Mouse (Mus musculus) hindbrain, embryonic 16.5 days (tissue): ENCODE results near the gene Il16. TPM values are rescaled to one million over a fixed set of nuclear protein-coding genes. Genes with fewer than 3 reads are reported as not detected.
"Not testable (repeated sequence)": the region's sequence is repeated elsewhere in the genome, so short reads cannot be mapped to it uniquely, and the experiment has no call there.

Experiments
- ATAC-seq: fragments of 200-750 bp; cut with Nextera tagmentation; 2 replicates; pipeline ENCODE4 v1.8.0; 2017; ENCODE audit warnings: moderate TSS enrichment, moderate library complexity
- H3K27ac ChIP-seq: fragments of 300-500 bp; sonication (generic); 2 replicates; pipeline ENCODE4 v1.5.1; 2014; ENCODE audit warnings: low read depth, mild to moderate bottlenecking, control low read depth, low read length, moderate library complexity
- H3K27me3 ChIP-seq: fragments of 300-500 bp; sonication (generic); replicated peaks from 2 replicates; pipeline ENCODE4 v1.6.1; 2014; ENCODE audit warnings: low read length; ENCODE audit not compliant: control insufficient read depth, insufficient read depth
- H3K36me3 ChIP-seq: fragments of 300-500 bp; sonication (generic); 2 replicates; pipeline ENCODE4 v1.6.1; 2014; ENCODE audit warnings: mild to moderate bottlenecking, low read length, moderate library complexity, mixed read lengths; ENCODE audit not compliant: control insufficient read depth, insufficient read depth
- H3K4me1 ChIP-seq: fragments of 300-500 bp; sonication (generic); 2 replicates; pipeline ENCODE4 v1.6.1; 2014; ENCODE audit warnings: low read depth, low read length; ENCODE audit not compliant: control insufficient read depth, insufficient read depth
- H3K4me2 ChIP-seq: fragments of 300-500 bp; sonication (generic); 2 replicates; pipeline ENCODE4 v1.6.1; 2014; ENCODE audit warnings: mild to moderate bottlenecking, low read length, control low read depth, moderate library complexity
- H3K4me3 ChIP-seq: fragments of 300-500 bp; sonication (generic); 2 replicates; pipeline ENCODE4 v1.5.1; 2014; ENCODE audit warnings: mild to moderate bottlenecking, low read length, control low read depth, moderate library complexity
- H3K9ac ChIP-seq: fragments of 300-500 bp; sonication (generic); 2 replicates; pipeline ENCODE4 v1.6.1; 2014; ENCODE audit warnings: low read depth, mild to moderate bottlenecking, control low read depth, low read length, moderate library complexity
- H3K9me3 ChIP-seq: fragments of 300-500 bp; sonication (generic); 2 replicates; pipeline ENCODE4 v1.6.1; 2014; ENCODE audit warnings: mild to moderate bottlenecking, low read length, moderate library complexity; ENCODE audit not compliant: control insufficient read depth
- WGBS: fragments of 180-500 bp; shearing (Covaris S2); extraction: QIAGEN DNeasy Blood & Tissue Kit; methylation state at CpG from one replicate; pipeline ENCODE4 v1.1.7; 2014; 5-methylcytosine and 5-hydroxymethylcytosine counted together
- polyA plus RNA-seq: library from polyadenylated mRNA; unstranded; fragments of >200 nt; fragmentation: Nextera tagmentation; extraction: Ambion mirVana; gene quantifications from 2 replicates; pipeline ENCODE4 v1.2.1, GENCODE M21; 2015

Gene Il16
- polyA plus RNA-seq, 1 experiment from 2014 or later = 1.1 TPM

DNA sequence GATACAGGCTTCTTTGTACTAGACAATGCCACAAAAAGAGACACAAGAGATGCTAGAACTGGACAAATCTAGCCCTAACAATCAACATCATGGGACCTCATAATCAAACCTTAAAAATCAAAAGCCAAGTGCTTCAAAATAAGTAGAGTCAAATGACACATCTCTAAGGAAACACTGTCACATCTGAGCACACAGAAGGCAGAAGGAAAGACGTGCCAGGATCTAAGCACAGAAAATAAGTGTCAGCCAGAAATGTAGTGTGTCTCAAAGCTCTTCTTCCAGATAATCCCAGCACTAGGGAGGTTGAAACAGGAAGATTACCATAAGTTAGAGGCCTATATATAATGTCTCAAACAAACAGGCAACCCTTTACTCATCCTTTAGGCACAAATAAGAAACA lies 31.9 kb downstream of the Il16 start:
- no peak for ATAC-seq
- no peaks in the 10 kb centered on the region for H3K4me1 ChIP-seq
- no peaks in the 10 kb centered on the region for H3K9me3 ChIP-seq
- no peak overlapping the region for H3K9ac ChIP-seq
- no peaks in the 10 kb centered on the region for H3K27me3 ChIP-seq
- H3K36me3 ChIP-seq = no peaks in the 10 kb centered on the region
- no peak overlapping the region for H3K27ac ChIP-seq
- 89% methylated on average over 1 of the region's 1 CpGs for WGBS
- no peak overlapping the region for H3K4me3 ChIP-seq
- no peak overlapping the region for H3K4me2 ChIP-seq

GRCm38 (mm10) chr7:83711676-83712259 lies 33.8 kb downstream of the Il16 start:
- not testable (repeated sequence) for H3K4me3 ChIP-seq, H3K27ac ChIP-seq, H3K4me2 ChIP-seq, H3K9ac ChIP-seq, H3K9me3 ChIP-seq, H3K36me3 ChIP-seq, ATAC-seq, H3K4me1 ChIP-seq, H3K27me3 ChIP-seq
- 76% methylated on average over 10 of the region's 10 CpGs for WGBS

DNA sequence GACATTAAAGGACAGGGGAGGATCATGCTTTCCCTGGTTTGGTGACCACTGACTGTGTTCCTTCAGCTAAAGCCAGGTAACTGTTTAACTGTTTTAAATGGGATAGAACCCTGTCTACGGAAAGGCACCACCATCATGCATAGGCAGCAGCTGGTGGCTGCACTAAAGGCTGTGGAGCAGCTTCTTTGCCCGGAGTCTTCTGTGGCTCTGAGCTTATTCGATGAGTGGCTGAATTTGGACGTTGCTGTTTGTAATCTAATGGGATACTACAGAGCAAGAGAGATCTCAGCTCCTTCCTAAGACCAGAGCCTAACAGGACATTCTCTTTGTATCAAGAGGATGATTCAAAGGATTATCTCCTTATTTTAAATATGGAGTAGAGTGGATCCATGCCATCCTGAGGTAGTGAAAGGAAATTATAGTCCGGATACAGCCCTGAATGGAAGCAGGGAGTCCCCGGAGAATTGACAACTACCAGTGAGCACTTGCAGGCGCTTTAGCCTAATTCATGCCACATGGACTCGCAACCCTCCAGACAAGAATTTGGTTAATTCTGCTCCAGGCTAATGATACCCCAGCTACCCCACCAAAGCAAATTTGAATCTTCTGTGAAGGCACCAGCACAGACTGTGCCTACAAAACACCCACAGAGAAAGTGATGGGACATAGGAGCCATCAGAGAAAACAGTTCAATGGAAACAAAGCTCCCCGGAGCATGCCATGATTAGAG lies 42.3 kb downstream of the Il16 start:
- Histone ChIP-seq H3K9me3 (no peaks in the 10 kb centered on the region), H3K36me3 (no peaks in the 10 kb centered on the region), H3K27ac (no peak overlapping the region), H3K4me1 (no peaks in the 10 kb centered on the region), H3K27me3 (no peaks in the 10 kb centered on the region), H3K4me2 (no peak overlapping the region), H3K4me3 (no peak overlapping the region), H3K9ac (no peak overlapping the region)
- 74% methylated on average over 9 of the region's 9 CpGs for WGBS
- no peak for ATAC-seq

- Histone ChIP-seq H3K27ac (no peak overlapping the region), H3K9me3 (no peaks in the 10 kb centered on the region), H3K4me3 (no peak overlapping the region), H3K4me2 (no peak overlapping the region), H3K27me3 (no peaks in the 10 kb centered on the region), H3K4me1 (no peaks in the 10 kb centered on the region), H3K9ac (no peak overlapping the region), H3K36me3 (no peaks in the 10 kb centered on the region)
- 72% methylated on average over 6 of the region's 6 CpGs for WGBS
- no peak for ATAC-seq
These were observed 46.3 kb downstream of the Il16 start for GRCm38 (mm10) chr7:83699066-83699745.

DNA sequence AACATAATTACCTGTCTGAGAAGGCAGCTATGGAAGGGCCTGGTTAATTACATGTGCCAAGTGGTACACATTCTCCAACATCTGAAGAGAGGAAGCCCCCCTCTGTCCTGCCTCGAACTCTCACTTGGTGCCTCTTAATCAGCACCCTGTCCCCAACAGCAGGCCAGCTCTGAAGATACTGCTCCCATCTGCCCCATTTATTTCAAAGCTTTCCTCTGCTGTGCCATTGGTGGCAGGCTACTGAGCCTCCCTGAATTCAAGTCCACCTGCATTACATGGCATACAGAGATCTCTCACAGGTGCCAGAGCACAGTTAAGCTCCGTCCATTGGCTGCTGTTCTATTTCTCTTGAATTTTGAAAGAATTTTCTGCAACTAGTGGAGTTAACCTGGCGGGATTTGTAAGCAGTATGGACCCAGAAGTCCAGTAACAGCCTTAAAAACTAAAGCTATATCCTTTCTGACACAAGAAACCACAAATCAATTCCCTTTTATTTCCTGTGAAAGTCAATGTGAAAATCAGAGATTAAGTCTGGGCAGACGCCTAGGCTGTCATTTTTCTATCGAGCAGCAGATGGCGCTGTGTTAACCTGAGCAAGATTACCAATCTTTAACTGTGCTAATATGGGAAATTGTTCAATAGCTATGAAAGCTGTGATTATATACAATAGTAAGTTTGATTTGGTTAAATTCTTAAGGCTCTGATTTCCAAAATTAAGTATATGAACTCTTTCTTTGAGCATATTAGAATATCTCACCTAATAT lies 49.9 kb downstream of the Il16 start:
- WGBS = 33% methylated on average over 6 of the region's 6 CpGs
- no peak overlapping the region for H3K27ac ChIP-seq
- H3K4me1 ChIP-seq = no peaks in the 10 kb centered on the region
- H3K4me2 ChIP-seq = no peak overlapping the region
- no peak overlapping the region for H3K9ac ChIP-seq
- ATAC-seq = no peak
- no peak overlapping the region for H3K4me3 ChIP-seq
- H3K27me3 ChIP-seq = no peaks in the 10 kb centered on the region
- no peaks in the 10 kb centered on the region for H3K9me3 ChIP-seq
- H3K36me3 ChIP-seq = no peaks in the 10 kb centered on the region

GRCm38 (mm10) chr7:83682640-83683274 lies 62.8 kb downstream of the Il16 start:
- H3K27ac ChIP-seq = no peak overlapping the region
- no peaks in the 10 kb centered on the region for H3K27me3 ChIP-seq
- no peak overlapping the region for H3K9ac ChIP-seq
- no peak for ATAC-seq
- H3K4me1 ChIP-seq = no peaks in the 10 kb centered on the region
- no peaks in the 10 kb centered on the region for H3K9me3 ChIP-seq
- no peak overlapping the region for H3K4me3 ChIP-seq
- H3K4me2 ChIP-seq = no peak overlapping the region
- no peaks in the 10 kb centered on the region for H3K36me3 ChIP-seq
- 53% methylated on average over 6 of the region's 6 CpGs for WGBS

DNA sequence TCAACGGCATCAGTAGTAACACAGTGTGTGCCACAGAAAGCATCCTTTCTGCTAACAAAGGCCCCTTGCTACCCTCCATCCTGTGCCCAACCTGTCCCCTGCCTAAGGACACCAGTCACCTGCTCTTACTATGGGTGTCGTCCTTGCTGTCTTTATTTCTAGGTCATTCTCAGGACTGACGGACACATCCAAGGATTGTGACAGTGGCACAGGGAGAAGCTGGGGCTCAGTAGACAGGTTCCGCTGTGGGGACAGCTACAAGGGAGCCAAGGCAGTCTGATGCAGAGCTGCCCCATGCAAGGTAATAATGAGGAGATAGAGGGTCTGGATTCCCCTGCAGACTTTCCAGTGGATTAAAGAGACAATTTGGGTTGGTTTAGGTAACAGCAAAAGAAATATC lies 67.0 kb downstream of the Il16 start:
- Histone ChIP-seq H3K4me1 (no peaks in the 10 kb centered on the region), H3K4me3 (no peak overlapping the region), H3K27me3 (no peaks in the 10 kb centered on the region), H3K4me2 (no peak overlapping the region), H3K9me3 (no peaks in the 10 kb centered on the region), H3K27ac (no peak overlapping the region), H3K9ac (no peak overlapping the region), H3K36me3 (no peaks in the 10 kb centered on the region)
- WGBS = 88% methylated on average over 4 of the region's 4 CpGs
- no peak for ATAC-seq

DNA sequence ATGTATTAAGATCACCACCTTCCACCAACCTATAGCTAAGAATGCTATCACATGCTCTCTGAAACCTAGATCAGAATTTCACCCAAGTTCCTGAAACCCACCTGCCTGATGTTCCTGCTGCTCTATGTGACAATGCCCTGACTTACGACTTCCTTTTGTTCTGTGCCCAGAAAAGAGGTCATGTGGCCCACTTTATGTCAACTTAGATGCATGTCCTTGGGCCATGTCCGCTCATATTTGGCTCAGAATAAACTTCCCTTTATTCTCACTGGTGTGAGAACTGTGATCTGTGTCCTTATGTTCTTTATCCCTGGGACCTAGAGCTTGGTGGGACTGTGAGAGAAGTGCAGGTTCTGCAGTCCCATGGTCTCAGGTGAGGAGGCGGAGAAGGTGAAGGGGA lies 68.2 kb downstream of the Il16 start:
- WGBS = 90% methylated on average over 3 of the region's 3 CpGs
- H3K9ac ChIP-seq = no peak overlapping the region
- H3K4me1 ChIP-seq = no peaks in the 10 kb centered on the region
- no peaks in the 10 kb centered on the region for H3K27me3 ChIP-seq
- H3K4me2 ChIP-seq = no peak overlapping the region
- no peak overlapping the region for H3K27ac ChIP-seq
- H3K4me3 ChIP-seq = no peak overlapping the region
- H3K9me3 ChIP-seq = no peaks in the 10 kb centered on the region
- no peaks in the 10 kb centered on the region for H3K36me3 ChIP-seq
- ATAC-seq = no peak
